Mouse (Mus musculus) liver, embryonic 11.5 days (tissue): ENCODE measurements at regions not wholly inside any gene's neighbourhood (a gene's known extent, or its start where the extent isn't known, plus 50 kb on each side); places are given as distances from the start of the nearest gene placed in this dataset.

Experiments used
- ATAC-seq: fragments of 200-750 bp; cut with Nextera tagmentation; replicated peaks from 2 replicates; pipeline ENCODE4 v1.8.0; 2017; ENCODE audit warnings: moderate number of reproducible peaks, mild to moderate bottlenecking, moderate TSS enrichment, moderate library complexity; ENCODE audit not compliant: low FRiP score
- DNase-seq: peaks from one replicate; pipeline ENCODE4 v3.0.0-alpha.2; 2017; ENCODE audit warnings: low spot score
- H3K27ac ChIP-seq: fragments of 300-500 bp; sonication (generic); 2 replicates; pipeline ENCODE4 v1.5.1; 2014; ENCODE audit warnings: mild to moderate bottlenecking, low read depth, low read length, control low read depth
- H3K27me3 ChIP-seq: fragments of 300-500 bp; sonication (generic); replicated peaks from 2 replicates; pipeline ENCODE4 v1.6.1; 2014; ENCODE audit warnings: low read length, mixed read lengths; ENCODE audit not compliant: control insufficient read depth, insufficient read depth
- H3K36me3 ChIP-seq: fragments of 300-500 bp; sonication (generic); 2 replicates; pipeline ENCODE4 v1.6.1; 2014; ENCODE audit warnings: mild to moderate bottlenecking, low read length, moderate library complexity, mixed read lengths; ENCODE audit not compliant: control insufficient read depth, insufficient read depth
- H3K4me1 ChIP-seq: fragments of 300-500 bp; sonication (generic); replicated peaks from 2 replicates; pipeline ENCODE4 v1.6.1; 2014; ENCODE audit warnings: low read length, mixed read lengths; ENCODE audit not compliant: control insufficient read depth, insufficient read depth
- H3K4me2 ChIP-seq: fragments of 300-500 bp; sonication (generic); 2 replicates; pipeline ENCODE4 v1.6.1; 2014; ENCODE audit warnings: mild to moderate bottlenecking, control low read depth, moderate library complexity
- H3K4me3 ChIP-seq: fragments of 300-500 bp; sonication (generic); 2 replicates; pipeline ENCODE4 v1.5.1; 2014; ENCODE audit warnings: low read depth, low read length, control low read depth
- H3K9ac ChIP-seq: fragments of 300-500 bp; sonication (generic); 2 replicates; pipeline ENCODE4 v1.6.1; 2014; ENCODE audit warnings: low read depth, low read length, control low read depth
- H3K9me3 ChIP-seq: fragments of 300-500 bp; sonication (generic); 2 replicates; pipeline ENCODE4 v1.6.1; 2016; ENCODE audit warnings: low read length, inconsistent platforms, mixed read lengths; ENCODE audit not compliant: control insufficient read depth
- WGBS: fragments of 180-500 bp; shearing (Covaris S2); extraction: QIAGEN DNeasy Blood & Tissue Kit; methylation state at CpG from one replicate; pipeline ENCODE4 v1.1.7; 2014; 5-methylcytosine and 5-hydroxymethylcytosine counted together

- 79% methylated on average over 13 of the region's 15 CpGs for WGBS
- H3K9ac ChIP-seq: no peak overlapping the region
- no peak for DNase-seq
These were observed 223.5 kb upstream of the Rgma start for GRCm38 (mm10) chr7:73151586-73152467.

GRCm38 (mm10) chr7:73153668-73154067, 221.6 kb upstream of the Rgma start:
- H3K4me2 ChIP-seq: no peak overlapping the region
- H3K36me3 ChIP-seq: no peaks in the 10 kb centered on the region
- H3K9ac ChIP-seq: no peak overlapping the region
- ATAC-seq (no peak), DNase-seq (no peak)
- WGBS: 65% methylated on average over 1 of the region's 1 CpGs
- H3K27ac ChIP-seq: no peak overlapping the region
- no peaks in the 10 kb centered on the region for H3K9me3 ChIP-seq
- H3K4me1 ChIP-seq: no peaks in the 10 kb centered on the region
- H3K4me3 ChIP-seq: no peak overlapping the region
- H3K27me3 ChIP-seq: no peaks in the 10 kb centered on the region

More at GRCm38 (mm10) chr7:73151586-73152467, 223.5 kb upstream of the Rgma start:
- no peaks in the 10 kb centered on the region for H3K36me3 ChIP-seq
- H3K4me2 ChIP-seq: no peak overlapping the region
- no peak overlapping the region for H3K4me3 ChIP-seq
- no peak for ATAC-seq
- no peak overlapping the region for H3K27ac ChIP-seq
- no peaks in the 10 kb centered on the region for H3K9me3 ChIP-seq
- H3K4me1 ChIP-seq: no peaks in the 10 kb centered on the region
- no peaks in the 10 kb centered on the region for H3K27me3 ChIP-seq

- no peaks in the 10 kb centered on the region for H3K4me1 ChIP-seq
- WGBS: 89% methylated on average over 5 of the region's 5 CpGs
- no peaks in the 10 kb centered on the region for H3K9me3 ChIP-seq
- no peak overlapping the region for H3K9ac ChIP-seq
- no peak overlapping the region for H3K4me3 ChIP-seq
- no peak overlapping the region for H3K4me2 ChIP-seq
- H3K27me3 ChIP-seq: no peaks in the 10 kb centered on the region
- ATAC-seq (no peak), DNase-seq (no peak)
- H3K36me3 ChIP-seq: no peaks in the 10 kb centered on the region
- H3K27ac ChIP-seq: no peak overlapping the region
These were observed 216.5 kb upstream of the Rgma start for GRCm38 (mm10) chr7:73158833-73159232.

GRCm38 (mm10) chr7:73160968-73161367, 214.3 kb upstream of the Rgma start:
- no peak for ATAC-seq
- WGBS: 68% methylated on average over 8 of the region's 8 CpGs
- Histone ChIP-seq H3K27me3 (no peaks in the 10 kb centered on the region), H3K4me2 (no peak overlapping the region), H3K9me3 (no peaks in the 10 kb centered on the region), H3K27ac (no peak overlapping the region), H3K4me3 (no peak overlapping the region), H3K36me3 (no peaks in the 10 kb centered on the region), H3K9ac (no peak overlapping the region), H3K4me1 (no peaks in the 10 kb centered on the region)
- DNase-seq: no peak

GRCm38 (mm10) chr7:73163687-73164086, 211.6 kb upstream of the Rgma start:
- ATAC-seq: no peak
- Histone ChIP-seq H3K9me3 (peaks cover 3% of the 10 kb centered on the region; the same call in 1 of the 2 replicates), H3K4me2 (no peak overlapping the region), H3K9ac (no peak overlapping the region), H3K27me3 (no peaks in the 10 kb centered on the region), H3K4me1 (no peaks in the 10 kb centered on the region), H3K4me3 (no peak overlapping the region), H3K36me3 (no peaks in the 10 kb centered on the region), H3K27ac (no peak overlapping the region)
- no peak for DNase-seq
- 66% methylated on average over 5 of the region's 5 CpGs for WGBS

- Histone ChIP-seq H3K27ac (no peak overlapping the region), H3K4me1 (no peaks in the 10 kb centered on the region), H3K9me3 (peaks cover 3% of the 10 kb centered on the region; the same call in 1 of the 2 replicates), H3K27me3 (no peaks in the 10 kb centered on the region), H3K4me3 (no peak overlapping the region), H3K4me2 (no peak overlapping the region), H3K36me3 (no peaks in the 10 kb centered on the region), H3K9ac (no peak overlapping the region)
- ATAC-seq: no peak
- WGBS: 91% methylated on average over 8 of the region's 8 CpGs
- DNase-seq: no peak
These were observed 209.8 kb upstream of the Rgma start for GRCm38 (mm10) chr7:73165521-73165920.

- no peak for DNase-seq
- no peak for ATAC-seq
- H3K27me3 ChIP-seq: no peaks in the 10 kb centered on the region
- no peak overlapping the region for H3K27ac ChIP-seq
- H3K4me1 ChIP-seq: no peaks in the 10 kb centered on the region
- peaks cover 3% of the 10 kb centered on the region; the same call in 1 of the 2 replicates for H3K9me3 ChIP-seq
- whole genome bisulfite sequencing: 67% methylated on average over 8 of the region's 8 CpGs
- no peak overlapping the region for H3K9ac ChIP-seq
- no peak overlapping the region for H3K4me3 ChIP-seq
- no peak overlapping the region for H3K4me2 ChIP-seq
- H3K36me3 ChIP-seq: no peaks in the 10 kb centered on the region
These were observed 205.9 kb upstream of the Rgma start for GRCm38 (mm10) chr7:73169416-73169815.

- no peak overlapping the region for H3K4me2 ChIP-seq
- no peak overlapping the region for H3K4me3 ChIP-seq
- ATAC-seq (no peak), DNase-seq (no peak)
- WGBS: 79% methylated on average over 4 of the region's 4 CpGs
- no peaks in the 10 kb centered on the region for H3K4me1 ChIP-seq
- peaks cover 3% of the 10 kb centered on the region; the same call in 1 of the 2 replicates for H3K9me3 ChIP-seq
- no peak overlapping the region for H3K9ac ChIP-seq
- H3K27ac ChIP-seq: no peak overlapping the region
- no peaks in the 10 kb centered on the region for H3K27me3 ChIP-seq
- no peaks in the 10 kb centered on the region for H3K36me3 ChIP-seq
These were observed 202.7 kb upstream of the Rgma start for GRCm38 (mm10) chr7:73172615-73173014.

- 82% methylated on average over 8 of the region's 8 CpGs for WGBS
- Histone ChIP-seq H3K9ac (no peak overlapping the region), H3K9me3 (0 out of 2 replicates have a peak, but pooled peaks cover 2% of the 10 kb centered on the region), H3K4me2 (no peak overlapping the region), H3K36me3 (no peaks in the 10 kb centered on the region), H3K4me3 (no peak overlapping the region), H3K27ac (no peak overlapping the region), H3K4me1 (no peaks in the 10 kb centered on the region), H3K27me3 (no peaks in the 10 kb centered on the region)
- ATAC-seq (no peak), DNase-seq (no peak)
These were observed 191.5 kb upstream of the Rgma start for GRCm38 (mm10) chr7:73183761-73184160.
